Mouse (Mus musculus) common myeloid progenitor, adult 5-6 weeks (primary cell): ENCODE results near the gene Tex22. TPM values are rescaled to one million over a fixed set of nuclear protein-coding genes. Genes with fewer than 3 reads are reported as not detected.

Source experiments
- ATAC-seq: replicated peaks from 2 replicates; pipeline ENCODE4 v1.8.0; 2016; ENCODE audit warnings: low read depth, mild to moderate bottlenecking, moderate TSS enrichment, inconsistent platforms; ENCODE audit not compliant: poor library complexity, severe bottlenecking
- total RNA-seq: library from RNA; stranded (forward); fragments of 200-1000, 187-1606 nt; gene quantifications from 2 replicates; pipeline ENCODE4 v1.2.3, GENCODE M21; 2017

The Tex22 gene
- total RNA-seq, 1 experiment from 2014 or later, result not detected

DNA sequence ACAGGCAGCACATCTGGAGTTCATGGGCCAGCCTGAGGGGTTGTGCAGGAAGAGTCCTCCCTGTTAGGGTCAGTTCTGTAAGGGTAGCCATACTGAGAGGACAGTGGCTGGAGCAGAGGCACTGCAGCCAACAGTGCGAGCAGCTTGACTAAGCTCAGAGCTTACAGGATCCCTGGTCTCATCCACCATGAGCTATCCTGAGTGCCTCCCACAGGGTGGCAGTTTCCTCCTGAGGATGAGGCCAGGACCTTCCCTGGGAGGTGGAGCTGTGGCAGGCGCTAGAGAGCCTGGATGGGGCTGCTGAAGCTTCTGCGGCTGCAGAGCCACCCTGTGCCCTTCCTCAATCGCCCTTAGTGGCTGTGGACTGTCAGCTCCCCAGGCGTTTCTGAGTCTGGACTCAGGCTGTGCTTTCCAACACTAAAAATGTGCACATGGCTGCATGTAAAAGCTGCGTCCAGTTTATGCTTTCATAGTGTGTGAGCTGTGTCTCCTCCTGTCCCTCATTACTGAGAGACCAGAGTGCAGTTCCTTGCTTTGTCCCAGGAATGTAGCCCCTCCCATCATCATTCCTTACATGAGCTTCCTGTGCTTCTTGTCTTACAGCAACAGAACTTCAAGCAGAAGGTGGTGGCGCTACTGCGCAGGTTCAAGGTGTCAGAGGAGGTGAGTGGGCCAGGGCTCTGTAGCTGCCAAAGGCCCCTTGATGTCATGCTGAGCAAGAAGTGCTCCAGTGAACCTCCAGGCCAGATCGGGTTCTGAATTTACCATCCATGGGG lies 22.5 kb upstream of the Tex22 start:
- no peak for ATAC-seq

DNA sequence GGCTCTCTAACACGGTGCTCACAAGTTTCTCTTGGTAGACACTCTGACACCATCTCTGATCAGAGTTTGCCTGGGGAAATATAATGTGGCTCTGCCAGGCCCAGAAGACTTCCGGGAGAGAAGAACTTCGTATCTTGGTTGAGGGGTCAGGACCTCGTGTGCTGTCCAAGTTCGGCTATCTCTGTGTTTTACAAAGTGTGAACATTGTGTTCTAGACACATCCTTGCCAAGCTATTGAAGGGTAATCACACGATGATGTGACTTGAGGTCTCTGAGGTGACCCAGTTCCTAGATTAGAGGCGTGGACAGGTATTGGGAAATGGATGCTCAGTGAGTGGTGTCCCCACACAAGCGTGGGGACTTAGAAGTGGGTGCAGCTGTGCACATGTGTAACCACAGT lies 18.2 kb upstream of the Tex22 start:
- no peak for ATAC-seq

DNA sequence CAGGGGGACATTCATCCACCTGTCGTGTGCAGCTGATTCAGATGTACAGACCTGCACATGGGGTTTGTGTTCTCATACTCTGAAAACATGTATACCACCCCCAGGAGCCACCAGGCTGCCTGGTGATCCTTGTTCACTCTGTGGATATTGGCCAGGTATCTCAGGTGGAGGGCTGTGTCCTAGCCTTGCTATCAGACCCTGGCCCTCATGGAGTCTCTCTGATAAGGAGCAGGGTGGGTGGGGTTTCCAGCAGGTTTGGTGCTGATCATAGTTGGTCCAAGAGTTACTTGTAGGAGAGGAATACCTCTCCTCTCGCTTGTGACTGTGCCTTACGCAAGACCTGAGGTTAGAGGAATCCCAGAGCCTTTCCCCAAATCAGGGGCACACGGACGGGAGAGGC lies 14.1 kb upstream of the Tex22 start:
- no peak for ATAC-seq

DNA sequence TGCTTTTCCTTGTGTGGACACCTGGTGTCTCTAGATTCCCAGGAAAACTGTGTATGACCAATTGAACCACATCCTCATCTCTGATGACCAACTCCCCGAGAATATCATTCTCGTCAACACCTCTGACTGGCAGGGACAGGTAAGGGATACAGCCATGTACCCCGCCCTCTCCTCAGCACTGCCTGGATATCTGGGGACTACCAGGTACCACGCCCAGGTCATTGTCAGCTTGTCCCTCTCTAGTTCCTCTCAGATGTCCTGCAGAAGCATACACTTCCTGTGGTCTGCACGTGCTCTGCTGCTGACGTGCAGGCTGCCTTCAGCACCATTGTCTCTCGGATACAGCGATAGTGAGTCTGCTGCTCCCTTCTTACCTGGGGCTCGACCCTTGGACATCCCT lies 12.7 kb upstream of the Tex22 start:
- ATAC-seq, result no peak

DNA sequence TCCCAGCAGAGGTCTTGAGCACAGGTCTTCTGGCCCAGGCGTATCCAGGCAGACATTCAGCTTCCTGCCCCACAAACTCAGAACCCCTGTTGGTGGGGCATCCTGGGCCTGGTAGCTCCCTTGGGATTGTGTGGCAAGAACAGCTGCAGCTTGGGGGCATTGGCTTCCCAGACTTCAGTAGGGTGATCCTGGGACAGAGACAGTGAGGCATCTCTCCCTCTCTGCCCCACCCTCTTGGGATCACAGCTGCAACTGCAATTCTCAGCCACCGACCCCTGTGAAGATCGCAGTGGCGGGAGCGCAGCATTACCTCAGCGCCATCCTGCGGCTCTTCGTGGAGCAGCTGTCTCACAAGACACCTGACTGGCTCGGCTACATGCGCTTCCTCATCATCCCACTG lies 12.1 kb upstream of the Tex22 start:
- ATAC-seq, result no peak

DNA sequence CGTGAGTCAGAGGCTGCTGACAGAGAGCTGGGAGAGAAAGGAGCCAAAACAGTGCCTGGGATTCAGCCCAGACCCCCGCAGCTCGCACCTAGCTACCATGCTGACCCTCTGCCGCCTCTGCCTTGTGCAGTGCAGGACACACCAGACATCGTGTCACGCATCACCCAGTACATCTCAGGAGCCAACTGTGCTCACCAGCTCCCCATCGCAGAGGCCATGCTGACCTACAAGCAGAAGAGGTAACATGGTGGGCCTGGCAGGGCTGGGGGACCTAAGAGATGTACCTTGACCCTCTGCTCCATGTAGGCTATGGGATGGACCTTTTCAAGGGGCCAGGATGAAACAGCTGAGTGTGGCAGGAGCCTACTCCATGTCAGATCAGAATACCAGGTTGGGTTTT lies 10.6 kb upstream of the Tex22 start:
- ATAC-seq, result no peak

DNA sequence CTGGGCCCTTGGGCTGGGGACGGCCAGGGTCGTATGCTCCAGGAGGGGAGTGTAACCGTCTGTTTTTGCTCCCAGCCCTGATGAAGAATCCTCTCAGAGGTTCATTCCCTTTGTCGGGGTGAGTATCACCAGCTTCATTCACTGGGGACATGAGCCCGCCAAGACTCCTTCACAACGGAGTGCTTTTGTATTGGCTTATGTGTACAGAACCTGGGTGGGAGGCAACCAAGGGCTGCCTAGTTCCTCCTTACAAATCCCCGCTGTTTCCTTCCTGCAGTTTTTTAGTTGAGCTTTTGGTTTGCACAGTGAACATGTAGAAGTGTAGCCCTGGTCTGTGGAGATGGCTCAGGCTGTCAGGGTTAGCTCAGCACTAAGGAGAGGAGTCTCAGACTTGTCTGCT lies 6.3 kb upstream of the Tex22 start:
- ATAC-seq, result peak; percentile 18; the same call in 1 of the 2 replicates

DNA sequence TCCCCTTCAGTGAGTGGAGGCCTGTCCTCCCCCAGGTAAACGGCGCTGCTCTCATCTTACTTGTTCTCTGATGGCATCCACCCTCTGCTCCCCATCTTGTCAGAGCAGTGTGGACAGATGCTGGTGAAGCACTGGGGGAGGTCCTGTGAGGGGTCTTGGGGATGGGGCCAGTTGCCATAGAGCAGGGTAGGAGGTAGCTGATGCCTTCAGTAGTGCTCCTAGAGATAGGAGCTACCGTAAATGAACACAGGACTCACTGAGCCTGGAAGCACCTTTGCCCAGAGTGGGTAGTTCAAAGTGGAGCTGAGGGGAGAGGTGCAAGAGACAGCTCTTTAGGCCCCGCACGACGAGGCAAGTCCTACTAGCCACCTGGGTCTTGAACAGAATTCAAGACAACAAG lies 4.9 kb upstream of the Tex22 start:
- no peak for ATAC-seq

DNA sequence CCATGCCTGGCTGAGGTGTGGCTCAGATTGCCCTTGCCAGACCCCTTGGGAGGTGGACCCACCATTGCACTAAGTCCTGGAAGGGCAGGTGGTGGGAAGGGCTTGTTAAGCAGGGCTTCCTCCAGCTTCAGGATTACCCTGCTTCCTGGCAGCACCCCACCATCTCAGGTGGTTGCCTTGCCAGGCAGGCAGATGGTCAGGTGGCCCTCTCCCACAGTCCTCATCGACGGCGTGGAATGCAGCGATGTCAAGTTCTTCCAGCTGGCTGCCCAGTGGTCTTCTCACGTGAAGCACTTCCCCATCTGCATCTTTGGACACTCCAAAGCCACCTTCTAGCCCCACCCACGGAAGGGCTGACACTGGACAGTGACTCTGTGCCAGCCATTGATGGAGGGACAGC lies 3.0 kb upstream of the Tex22 start:
- ATAC-seq, result no peak

DNA sequence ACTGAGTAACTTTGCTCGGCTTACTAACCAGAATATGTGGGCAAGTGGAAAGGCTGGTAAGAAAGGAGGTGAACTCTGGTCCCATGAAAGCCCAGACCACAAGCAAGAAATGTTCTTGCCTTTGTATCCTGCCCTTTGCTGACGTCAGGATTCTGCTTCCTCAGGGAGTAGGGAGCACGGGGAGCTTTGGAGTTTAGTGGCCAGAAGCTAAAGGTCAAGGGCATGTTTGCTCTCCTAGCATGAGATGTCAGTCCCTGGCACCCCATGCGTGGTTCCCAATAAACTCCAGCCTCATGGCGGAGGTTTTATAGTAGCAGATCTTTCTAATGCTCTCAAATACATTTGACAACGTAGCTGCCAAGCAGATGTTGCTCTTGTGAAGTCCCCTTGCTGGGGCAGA lies 2.5 kb upstream of the Tex22 start:
- no peak for ATAC-seq

DNA sequence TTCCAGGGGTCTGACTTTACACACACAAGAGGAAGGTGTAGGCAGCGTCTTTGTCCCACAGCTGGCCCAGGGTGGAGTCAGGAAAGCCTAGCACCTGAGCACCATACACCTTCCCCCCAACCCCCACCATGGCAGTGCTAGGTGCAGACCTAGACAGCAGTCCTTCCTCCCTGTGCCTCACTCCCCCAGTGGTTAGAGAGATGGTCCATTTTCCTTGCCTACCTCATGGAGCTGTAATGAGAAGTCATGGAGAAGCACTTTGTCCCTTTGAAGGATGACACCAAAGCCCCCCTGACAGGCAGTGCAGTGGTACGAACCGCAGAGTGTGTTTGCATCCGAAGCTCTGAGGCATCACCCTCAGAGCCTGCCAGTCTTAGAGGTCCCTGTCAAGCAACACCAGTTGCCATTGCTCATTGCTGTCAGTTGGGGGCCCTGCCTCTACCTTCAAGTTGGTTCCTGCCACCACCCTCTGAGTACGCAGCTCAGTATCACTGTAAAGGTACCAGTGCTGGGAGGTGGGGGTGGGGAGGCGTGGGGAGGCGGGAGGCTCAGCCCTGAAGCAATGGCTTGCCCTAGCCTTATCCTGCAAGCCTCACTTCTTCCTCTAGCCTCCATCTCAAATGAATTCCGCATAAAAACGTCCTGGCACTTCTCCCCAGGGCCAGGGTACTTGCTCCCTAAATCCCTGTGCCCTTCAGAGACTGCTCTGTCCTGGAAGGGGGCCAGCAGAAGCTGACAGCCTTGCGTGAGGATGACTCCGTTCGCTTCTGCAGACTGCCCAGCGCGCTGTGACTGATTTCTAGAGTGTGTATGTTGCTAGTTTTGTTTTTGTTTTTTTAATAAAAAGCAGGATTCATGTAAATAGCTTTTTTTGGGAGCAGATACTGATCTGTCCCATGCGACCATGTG lies 628 bp upstream of the Tex22 start:
- peak; percentile 19; the same call in 1 of the 2 replicates for ATAC-seq

DNA sequence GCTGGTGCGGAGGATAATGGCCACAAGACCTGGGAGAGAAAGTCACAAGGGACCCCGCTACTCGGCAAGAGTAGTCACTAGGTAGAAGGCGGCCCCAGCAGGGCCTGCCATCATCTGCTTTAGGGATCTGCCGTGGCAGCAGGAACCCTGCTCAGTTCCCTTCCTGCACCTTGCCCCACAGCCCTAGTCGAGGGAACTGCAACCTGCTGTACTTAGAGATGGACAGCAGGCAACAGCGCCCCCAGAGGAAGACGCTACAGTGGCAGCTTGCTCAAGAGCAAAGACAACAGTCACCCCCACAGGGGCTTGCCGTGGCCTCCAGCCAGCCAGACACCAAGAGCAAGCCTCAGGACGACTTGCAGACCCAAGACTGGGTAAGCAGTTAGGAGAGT lies 757 bp downstream of the Tex22 start:
- ATAC-seq, result peak; percentile 93

DNA sequence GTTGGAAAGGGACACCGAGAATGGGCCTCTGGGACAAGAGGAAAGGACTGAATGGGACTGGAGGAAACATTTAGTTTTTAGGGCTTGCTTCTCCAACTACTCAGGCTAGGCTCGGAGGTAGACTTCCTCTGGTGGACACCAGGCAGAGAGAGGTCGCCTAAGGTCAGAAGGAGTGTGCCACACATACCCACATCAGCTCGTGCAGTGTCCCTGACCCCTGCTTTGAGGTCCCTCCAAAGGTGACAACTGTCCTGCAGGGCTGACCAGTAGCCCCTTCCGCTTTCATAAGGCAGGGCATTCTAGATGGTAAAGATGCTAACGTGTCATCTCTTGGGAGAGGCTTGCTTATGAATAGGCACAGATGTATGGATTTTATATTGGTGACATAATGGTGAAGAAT lies 1.2 kb downstream of the Tex22 start:
- no peak for ATAC-seq

DNA sequence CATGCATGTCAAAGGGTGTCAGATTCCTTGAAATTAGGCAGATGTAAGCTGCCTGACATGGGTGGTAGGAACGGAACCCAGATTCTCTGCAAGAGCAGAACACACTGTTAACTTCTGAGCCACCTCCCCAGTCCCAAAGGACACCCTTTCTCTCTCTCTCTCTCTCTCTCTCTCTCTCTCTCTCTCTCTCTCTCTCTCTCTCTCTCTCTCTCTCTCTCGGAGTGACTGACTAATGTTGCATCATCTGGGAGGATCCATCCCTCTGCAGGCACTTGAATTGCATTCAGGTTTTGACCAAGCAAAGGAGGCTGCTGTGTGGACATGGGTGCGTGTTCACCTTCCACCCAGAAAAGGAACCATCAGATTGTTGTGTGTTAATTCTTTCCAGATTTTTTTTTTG lies 13.0 kb downstream of the Tex22 start:
- ATAC-seq, result no peak

DNA sequence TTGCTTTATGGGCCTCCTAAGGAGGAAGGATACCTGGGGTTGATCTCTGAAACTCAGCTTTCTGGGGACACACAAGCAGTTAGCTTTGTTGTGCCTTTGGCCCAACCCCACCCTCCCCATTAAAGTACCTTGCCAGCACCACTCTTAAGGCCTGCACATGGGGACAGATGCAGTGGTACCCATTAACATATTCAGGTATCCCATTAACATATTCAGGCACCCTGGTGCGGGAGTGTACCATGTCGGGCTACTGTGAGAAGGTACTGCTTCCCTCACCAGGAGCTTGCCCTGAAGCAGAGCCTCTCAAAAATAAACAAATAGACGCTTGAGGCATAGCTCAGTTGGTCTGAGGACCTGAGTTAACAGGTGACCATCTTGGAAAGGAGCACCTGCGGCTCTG lies 13.7 kb downstream of the Tex22 start:
- no peak for ATAC-seq

DNA sequence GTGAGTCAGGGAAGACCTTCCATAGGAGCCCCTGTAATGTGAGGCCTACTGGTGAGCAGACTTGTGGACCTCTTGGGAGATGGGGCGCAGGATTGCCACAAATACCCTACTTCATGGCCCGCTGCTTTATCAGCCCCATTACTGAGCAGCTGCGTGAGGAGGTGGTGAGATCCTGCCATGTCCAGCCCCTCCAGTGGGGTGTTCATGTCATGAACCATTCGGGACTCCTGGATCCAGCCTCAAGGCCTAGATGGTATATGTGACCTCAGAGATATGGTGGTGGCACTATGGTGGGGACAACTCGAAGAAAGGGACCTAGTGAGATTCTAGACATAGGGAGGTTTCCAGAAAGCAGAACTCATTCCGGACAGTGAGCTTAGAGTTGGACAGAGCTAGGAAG lies 14.8 kb downstream of the Tex22 start:
- ATAC-seq, result no peak

DNA sequence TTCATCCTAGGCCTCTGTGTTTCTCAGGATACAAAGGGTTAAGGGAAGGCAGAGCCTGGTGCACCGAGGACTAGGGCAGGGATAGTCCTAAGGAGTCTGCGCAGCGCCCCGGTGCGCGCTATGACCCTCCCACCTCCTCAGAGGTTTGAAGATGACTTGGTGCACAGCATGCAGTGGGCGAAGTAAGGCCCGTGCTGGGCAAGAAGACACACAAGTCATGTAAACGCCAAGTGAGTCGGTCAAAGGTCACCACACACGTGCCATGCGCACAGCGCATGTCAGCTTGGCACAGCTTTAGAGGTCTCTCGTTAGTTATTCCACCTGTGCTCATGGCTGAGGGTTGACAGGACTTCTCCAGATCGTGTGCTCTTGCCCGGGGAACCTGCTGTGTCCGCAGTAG lies 15.8 kb downstream of the Tex22 start:
- ATAC-seq, result no peak

DNA sequence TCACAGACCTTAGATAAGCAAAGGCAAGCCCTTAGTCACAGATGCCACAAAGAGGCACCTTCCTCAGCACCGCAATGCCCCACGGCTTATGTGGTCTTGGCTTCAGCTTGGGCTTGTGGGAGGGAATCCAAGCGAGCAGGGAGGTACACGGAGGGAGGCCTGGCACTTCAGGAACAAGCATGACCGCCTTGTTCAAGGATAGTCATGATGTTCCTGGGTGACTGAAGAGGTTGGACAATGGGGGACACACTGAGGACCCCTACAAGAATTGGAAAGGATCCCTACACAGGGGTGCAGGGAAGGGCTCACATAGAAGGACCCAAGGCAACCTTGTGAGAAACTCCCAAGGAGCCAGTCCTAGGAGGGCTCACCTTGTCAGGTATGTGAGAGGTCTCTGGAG lies 22.7 kb downstream of the Tex22 start:
- ATAC-seq, result no peak

DNA sequence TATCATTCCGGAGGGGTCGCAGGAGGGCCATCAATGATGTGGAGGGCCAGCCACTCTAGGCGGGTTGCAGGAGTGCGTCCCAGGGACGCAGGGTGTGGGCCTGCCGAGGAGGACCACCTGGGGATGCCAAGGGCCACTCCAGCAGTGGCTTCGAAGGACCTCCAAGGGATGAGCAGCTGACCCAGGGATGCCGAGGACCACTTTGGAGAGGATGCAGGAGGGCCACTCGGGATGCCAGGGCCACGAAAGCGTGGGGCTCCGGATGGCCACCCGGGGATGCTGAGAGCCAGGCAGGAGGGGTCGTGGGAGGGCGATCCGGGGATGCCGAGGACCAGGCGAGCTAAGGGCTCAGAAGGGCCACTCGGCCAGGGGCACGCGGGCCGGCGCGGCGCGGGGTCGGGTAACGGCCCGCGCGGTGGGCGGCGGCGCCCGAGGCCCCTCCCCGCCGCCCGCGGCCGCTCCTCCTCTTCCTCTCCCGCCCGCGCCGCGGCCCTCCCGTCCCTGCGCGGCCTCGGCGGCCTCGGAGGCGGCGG lies 23.5 kb downstream of the Tex22 start, which contains the start of gene Mta1:
Gene Mta1, plus strand, starts transcription at position 530 of the 533 bp plus-strand sequence.
- ATAC-seq, result peak; percentile 37

DNA sequence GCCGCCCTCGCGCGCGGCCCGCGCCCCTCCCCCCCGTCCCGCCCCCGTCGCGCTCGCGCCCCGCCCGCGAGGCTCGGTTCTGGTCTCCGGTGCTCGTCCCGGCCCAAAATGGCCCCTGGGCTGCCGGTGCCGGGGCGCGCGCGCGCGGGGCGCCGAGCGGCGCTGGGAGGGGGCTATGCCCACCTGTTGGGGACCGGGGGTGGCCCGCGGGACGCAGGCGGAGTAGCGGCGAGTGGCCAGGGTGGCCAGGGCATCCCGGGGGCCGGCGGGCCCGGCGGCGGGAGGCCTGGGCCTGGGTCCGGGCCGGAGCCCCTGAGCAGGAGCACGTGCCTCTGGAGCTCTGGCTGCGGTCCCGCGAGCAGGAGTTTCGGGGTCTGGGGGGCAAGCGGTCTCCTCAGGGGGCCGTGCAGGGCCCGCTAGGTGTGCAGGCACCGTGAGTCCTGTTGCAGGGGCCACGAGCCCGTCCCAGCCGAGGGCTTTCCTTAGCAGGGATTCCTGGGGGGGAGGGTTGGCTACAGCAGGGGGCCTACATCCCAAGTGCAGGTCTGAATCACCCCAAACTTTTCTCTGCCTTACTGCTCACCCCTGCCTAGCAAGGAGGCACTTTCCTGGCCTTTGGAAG lies 24.3 kb downstream of the Tex22 start:
- no peak for ATAC-seq
